Mouse (Mus musculus) urinary bladder, postnatal 14 days (tissue): Measurements from ENCODE around the gene Sesn1.
"Not testable (repeated sequence)": the region's sequence is repeated elsewhere in the genome, so short reads cannot be mapped to it uniquely, and the experiment has no call there.

Experiments used
- DNase-seq: peaks from one replicate; pipeline ENCODE4 v3.0.0; 2021; ENCODE audit warnings: low spot score

The Sesn1 gene

DNA sequence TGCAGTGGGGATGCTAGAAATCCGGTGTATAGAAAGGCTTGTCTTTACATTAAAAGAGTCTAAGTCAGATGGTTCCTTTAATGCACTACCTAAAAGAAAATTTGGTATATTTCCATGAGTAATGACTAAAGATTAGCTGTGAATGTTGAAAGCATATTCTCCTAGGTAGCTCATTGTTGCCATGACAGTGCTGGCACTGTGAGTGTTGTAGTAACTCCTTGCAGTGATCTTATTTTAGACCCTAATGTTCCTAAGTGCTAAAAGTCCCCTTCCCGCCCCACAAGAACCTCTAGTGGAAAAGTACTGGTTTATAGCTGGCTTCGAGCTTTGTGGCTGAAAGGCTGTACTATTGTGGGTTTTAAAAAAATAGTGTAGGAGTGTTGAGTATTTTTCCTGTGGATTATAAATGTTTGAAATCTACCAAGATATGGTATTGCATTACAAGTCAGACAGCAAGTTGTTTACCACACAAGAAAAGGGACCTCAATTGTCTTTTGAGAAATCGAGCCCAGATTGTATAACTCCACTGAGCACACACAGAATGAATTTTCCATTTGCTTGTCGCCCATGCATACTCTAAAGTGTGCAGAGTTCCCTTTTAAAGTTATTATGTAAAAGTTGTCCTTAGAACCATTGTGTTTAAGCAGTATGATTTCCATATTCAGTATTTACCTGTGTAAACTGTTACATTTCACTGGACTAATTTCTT, 13.0 kb downstream of the Sesn1 start:
- no peak for DNase-seq

DNA sequence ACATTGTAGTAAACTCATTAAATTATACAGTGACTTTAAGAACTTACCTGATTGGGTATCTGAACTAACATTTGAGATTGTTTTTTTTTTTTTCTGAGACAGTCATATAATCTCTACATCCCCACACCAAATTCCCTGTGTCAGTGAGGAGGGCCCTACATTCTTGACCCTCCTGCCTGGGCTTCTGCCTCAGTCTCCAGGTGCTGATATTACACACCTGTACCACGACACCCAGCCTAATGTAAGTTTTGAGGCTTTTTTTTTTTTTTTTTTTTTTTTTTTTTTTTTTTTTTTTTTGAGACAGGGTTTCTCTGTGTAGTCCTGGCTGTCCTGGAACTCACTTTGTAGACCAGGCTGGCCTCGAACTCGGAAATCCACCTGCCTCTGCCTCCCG, 13.5 kb downstream of the Sesn1 start:
- not testable (repeated sequence) for DNase-seq

DNA sequence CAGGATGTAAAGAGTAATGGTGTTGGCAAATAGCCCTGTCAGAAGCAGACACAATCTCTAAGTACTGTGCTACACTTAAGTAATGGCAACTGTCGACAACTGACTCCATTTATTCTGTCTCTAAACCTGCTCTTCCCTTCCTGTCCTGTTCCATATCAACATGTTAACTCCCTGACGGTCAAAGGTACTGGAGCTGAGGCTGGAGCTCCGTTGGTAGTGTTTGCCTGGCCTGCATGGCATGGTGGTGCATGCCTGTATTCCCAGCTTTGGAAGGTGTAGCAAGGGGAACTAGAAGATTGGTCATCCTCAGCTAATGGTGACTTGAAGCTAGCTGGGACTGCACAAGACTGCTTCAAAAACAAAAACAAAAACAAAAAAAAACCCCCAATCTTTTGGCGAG, 14.2 kb downstream of the Sesn1 start:
- no peak for DNase-seq

DNA sequence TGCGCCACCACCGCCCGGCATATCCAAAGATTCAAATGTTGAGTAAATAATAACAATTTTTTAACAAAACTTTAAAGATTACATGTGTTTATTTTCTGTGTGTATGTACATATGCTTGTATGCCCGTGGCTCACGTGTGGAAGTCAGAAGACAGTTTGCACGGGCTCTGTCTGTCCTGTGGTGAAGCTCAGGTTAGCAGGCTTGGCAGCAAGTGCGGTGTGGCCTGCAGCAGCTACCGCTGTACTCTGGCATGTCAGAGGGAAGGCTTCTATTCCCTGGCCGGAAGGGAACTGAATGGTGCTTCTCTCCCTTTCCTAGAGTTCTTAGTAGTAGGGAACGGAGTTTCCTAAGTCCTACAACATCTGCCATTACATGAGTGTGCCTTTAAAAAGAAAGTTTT, 15.3 kb downstream of the Sesn1 start:
- DNase-seq: no peak

DNA sequence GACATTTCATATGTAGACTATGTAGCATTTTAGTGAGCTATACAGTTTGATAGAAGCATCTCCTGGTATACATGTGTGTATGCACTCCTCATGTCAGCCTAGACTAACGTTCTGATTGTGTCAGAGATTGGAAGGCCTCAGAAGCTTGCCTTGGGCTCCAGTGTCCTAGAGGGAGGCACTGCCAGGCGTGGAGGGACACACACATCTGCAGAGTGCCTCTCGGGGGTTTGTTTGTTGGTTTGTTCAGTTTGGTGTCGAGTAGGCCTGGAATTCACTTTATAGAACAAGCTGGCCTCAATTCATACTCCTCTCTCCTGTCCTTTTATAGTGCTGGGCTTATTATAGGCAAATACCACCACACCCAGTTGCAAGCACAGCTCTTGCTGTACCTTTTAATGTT, 16.3 kb downstream of the Sesn1 start:
- DNase-seq: no peak

DNA sequence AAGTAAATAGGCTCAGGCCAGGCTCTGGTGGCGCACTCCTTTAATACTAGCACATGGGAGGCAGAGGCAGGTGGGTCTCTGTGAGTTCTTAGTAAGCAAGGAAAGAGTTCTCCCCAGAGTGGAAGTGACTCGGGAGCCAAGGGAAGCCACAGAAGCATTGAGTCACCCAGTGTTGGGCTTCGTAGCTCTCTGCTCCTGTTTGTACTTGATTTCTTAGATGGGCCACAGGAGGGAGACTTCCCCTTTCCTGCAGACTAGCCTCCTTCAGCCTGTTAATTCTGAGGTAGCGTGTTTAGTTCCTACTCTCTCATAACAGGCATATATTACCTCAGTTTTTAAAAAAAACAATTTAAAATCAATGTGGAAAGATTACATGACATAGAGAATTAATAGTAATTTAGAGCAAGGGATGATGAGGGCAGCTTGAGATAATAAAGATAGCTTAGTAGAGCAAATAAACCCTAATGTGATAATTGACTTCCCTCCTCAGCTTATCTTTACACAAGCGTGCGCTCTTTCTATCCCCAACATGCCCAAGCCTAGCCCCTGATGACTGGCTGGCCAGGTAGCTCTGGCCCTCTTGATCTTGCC, 16.9 kb downstream of the Sesn1 start:
- DNase-seq: no peak

DNA sequence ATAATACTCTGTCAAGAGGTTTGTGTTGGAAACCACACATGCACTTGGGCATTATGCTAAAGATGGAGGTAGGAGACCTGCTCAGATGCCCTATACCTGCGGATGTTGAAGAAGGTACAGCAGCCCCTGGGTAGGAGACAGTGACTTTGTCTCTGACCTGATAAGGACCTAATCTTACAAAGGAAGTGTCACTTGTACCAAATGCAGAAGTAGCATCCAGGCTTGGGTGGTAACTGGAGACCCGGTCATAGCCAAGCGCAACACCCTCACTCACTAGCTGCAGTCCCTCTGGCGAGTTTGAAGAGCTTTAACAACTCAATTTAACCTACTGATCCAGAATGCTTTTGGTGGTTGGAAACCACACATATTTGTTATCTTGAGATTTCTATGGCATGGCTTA, 18.0 kb downstream of the Sesn1 start:
- DNase-seq: no peak

DNA sequence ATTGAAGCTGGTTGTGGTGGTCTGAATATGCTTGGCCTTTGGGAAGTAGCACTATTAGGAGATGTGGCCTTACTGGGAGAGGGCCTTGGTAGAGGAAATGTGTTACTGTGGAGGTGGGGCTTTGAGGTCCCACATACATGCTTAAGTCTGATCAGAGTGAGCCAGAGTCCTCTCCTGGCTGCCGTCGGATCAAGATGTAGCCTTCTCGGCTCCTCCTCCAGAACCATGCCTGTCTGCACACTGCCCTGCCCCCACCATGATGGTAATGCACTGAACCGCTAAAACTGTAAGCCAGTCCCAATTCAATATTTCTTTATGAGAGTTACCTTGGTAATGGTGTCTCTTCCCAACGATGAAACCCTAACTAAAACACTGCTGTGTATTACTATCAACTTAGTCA, 19.5 kb downstream of the Sesn1 start:
- no peak for DNase-seq

DNA sequence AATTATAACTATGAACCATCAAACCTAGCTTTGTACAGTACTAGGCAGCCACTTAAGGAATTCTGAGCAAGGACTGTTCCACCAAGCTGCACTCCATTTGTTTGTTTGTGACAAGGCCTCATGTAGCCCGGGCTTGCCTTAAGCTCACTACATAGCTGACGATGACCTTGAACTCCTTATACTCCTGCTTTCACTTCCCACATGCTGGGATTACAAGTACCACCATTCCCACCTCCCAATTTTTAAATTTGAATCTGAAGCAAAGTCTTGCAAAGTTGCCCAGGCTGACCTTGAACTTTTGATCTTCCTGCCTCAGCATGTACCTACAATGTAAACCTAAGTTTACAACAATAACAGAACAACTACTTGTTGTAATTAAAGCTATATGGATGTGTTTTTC, 20.2 kb downstream of the Sesn1 start:
- DNase-seq: no peak

DNA sequence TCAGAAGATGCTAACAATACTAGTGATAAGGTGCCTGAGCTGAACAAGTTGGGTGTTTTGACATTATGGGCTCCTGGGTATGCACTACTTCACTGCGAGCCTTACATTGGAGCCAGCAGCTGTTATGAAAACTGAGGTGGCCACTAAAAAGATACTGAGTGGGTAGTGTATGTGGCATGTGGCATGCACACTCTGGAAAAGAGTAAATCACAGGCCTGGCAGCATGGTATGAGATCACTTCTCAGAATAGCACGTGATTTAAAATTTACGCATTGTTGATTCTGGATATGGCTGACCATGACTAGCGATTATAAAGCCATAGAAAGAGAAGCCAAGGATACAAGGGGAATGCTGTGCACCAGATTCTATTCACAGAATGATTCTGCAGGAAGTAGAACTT, 20.7 kb downstream of the Sesn1 start:
- DNase-seq: no peak

DNA sequence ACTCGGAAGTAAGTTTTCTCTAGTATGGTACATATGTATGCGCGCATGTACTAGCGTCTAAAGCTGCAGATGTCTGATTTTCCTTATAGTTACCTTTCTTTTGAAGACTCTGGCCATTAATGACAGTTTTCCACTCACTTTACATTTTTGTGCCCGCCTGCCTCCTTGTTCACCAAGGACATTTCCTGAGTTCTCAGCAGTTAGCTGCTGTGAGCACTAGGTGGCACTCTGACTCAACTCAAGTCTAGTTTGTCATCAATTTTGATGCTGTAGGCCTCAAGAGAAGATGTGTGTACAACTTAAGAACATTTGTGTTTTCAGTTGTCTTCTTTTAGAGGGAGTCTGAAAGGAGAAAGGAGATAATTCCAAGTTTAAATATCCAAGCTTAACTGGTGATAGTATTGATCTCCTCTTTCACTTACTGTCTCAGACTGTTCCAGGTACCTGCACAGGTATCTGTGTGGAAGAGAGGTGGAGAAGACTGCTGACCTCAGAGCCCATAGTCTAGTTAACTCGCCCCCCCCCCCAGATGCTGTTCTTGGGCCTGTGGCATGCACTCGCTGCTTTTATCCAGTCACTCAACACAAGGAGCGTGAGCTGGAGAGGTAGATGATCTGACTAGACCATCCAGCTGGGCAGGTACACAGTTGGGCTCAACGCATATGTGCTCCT, 21.3 kb downstream of the Sesn1 start:
- peak; percentile 70 for DNase-seq

DNA sequence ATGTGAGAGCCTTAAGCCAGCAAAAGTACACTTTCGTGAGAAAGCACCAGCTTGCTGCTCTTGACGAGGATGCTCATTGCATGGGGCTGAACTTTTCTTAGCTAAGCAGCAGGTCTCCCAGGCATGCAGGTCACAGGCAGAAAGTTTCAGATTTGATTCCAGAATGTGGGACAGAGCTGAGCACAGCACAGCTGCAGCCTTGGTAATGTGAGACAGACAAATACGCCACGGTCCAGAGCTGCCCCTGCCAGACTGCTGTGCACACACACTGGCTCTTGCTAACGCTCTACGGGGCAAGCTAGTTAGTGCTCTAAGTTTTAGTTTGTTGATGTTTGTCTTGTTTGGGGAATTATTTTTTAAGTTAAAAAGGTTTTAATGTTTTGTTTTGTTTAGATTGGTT, 22.5 kb downstream of the Sesn1 start:
- no peak for DNase-seq

DNA sequence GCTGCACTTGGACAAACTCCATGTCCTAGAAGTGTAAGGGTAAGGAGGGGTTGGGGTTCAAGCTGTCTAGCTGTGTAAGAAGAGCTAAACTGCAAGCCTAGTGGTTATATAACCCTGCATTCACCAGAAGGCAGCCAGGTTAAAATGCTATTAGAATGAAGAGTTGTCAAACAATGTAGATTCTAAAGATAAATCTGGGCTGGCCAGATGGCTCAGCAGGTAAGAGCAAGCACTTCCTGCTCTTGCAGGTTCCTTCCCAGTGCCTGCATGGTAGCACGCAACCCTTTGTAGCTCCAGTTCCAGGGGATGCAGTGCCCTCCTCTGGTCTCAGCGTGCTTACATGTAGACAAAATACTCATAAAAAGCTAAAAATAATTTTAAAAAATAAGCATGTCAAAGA, 24.4 kb downstream of the Sesn1 start:
- DNase-seq: no peak

DNA sequence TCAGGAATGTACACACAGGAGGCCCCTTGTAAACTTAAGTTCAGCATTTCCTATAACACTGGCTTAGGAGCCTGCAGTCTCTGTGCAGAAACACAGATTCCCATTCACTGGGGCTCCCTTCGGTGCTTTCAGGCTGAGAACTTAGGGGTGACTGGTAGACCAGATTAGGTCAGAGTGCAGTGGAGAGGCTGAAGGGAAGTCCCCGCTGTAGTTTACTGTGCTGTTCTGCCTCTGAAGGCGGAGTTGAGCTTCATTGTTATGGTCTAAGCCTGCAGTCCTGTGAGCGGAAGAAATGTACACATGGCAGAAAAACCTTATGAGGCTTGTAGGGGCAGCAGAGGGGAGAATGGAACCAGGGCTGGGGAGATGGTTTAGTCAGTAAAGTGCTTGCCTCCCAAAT, 29.2 kb downstream of the Sesn1 start:
- no peak for DNase-seq

DNA sequence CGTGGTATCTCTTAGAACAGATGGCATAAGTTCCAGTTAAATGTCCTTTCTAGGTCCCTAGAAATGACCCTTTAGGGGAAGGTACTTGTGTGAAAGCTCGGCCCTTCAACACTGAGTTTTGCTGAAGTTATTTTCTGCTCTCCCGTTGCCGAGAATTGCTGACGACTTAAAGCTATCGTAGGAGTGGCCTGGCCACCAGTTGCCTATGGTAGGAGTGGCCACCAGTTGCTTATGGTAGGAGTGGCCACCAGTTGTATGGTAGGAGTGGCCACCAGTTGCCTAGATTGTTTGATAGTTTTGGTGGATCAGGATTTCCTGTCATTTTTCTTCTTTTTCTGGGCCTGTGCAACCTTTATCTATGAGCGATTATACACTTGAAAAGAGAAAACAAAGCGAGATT, 38.0 kb downstream of the Sesn1 start:
- no peak for DNase-seq

DNA sequence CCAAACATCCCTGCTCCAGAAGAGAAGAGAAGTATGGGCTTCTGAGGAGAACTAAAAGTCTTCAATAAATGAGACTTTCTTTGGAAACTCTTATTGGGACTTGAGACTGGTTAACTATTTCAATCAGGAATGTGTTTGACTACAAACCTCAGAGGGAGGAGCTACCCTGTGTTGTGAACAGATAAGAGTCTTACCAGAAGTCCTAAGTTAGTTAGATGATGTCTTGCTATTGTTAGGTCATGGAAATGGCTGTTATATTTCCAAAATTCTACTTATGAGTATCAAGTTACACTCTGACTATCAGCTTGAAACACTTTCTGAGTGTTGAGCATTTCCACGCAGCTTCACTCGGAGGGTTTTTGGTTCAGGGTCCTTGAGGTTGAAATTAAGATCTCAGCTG, 39.0 kb downstream of the Sesn1 start:
- no peak for DNase-seq

DNA sequence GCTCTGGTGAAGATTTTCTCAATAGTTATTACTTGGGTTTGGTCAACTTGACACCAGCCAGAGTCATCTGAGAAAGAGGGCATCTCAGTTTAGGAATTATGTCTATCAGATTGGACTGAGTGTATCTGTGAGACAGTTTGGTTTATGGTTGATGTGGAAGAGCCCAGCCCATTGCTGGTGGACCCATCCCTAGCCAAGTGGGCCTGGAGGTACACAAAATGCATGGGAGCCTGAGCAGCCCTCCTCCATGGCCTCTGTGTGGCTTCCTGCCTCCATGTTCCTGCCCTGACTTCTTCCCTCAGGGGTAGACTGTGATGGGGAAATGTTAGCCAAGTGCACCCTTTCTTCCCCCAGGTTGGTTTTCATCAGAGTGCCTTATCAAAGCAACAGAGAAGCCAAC, 50.1 kb downstream of the Sesn1 start:
- DNase-seq: no peak

DNA sequence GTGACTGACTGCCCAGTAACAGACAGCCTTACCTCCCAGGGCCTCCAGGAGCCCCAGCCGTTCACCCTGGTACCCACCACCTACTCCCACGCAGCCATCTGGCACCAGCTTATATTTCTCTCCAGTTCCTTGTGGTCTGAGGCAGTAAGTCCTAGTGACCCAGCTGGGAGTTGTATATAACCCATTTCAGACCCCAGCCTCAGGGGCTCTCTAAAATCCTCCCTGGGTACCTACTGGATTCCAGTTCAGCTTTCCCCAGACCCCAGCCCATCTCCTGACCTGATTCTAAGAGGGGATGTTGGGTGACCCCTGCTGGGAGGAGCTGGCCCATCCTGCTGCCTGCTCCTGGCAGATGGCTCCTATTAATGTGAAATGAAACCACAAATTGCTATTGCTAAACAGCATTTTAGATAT, 50.5 kb downstream of the Sesn1 start:
- no peak for DNase-seq

DNA sequence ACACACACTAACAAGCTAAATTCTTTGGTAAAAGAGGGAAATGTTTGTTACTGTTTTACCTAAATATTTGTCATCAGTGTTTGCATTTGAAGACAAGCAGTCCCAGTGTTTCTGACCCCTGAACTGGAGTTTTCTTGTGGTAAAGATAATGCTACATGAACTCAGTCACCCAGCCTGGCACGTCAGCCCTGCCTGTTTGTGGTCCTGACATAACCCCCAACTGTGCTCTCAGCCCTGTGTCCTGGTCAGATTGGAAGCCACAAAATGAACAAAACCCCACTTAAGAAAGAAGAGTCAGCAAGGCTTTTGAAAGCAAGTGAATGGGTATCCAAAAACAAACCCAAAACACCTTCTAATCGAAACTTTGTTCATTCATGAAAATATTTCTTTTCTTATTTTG, 53.3 kb downstream of the Sesn1 start:
- no peak for DNase-seq

DNA sequence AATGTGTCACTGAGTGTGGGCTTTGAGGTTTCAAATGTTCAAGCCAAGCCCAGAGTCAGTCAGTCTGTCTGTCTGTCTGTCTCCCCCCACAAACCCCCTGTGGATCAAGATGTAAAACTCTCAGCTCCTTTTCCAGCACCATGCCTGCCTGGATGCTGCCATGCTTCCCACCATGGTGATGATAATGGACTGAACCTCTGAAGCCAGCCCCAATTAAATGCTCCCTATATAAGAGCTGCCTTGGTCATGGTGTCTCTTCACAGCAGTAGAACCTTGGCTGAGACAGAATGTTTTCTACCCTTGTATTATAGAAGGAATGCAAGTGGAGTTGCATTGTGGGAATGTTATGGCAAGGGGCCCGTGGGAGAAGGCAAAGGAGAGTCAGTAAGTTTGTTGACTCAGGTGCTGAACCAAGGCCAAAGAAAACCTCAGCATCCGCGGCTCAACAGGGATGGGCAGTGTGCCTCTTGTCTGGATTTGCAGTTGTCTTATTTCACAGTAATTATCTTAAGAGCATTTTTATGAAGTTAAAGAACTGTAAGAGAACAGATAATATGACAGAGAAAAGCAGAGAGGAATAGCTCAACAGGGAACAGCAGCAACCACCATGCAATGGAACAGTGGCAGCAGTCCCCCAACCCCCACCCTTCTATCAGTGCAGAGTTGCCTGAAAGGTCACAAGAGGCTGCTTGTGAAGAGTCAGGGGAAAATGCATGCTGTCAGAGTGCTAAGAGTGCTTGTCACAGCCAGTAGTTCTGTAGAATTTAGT, 56.5 kb downstream of the Sesn1 start:
- DNase-seq: peak; percentile 61

DNA sequence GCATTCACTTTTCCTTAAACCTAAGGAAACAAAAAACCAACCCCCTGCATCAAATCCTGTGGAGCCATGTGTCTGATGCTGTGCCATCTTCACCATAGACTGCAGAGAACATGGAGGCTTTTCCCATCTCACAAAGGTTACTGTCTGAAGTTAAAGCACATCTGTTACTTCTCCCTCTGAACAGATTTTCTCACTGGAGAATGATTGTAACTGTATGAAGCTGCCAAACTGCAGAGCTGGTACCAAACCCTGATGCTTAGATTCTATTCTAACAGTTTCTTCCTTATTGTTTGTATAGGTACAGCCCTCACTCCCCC, 57.1 kb downstream of the Sesn1 start:
- no peak for DNase-seq

DNA sequence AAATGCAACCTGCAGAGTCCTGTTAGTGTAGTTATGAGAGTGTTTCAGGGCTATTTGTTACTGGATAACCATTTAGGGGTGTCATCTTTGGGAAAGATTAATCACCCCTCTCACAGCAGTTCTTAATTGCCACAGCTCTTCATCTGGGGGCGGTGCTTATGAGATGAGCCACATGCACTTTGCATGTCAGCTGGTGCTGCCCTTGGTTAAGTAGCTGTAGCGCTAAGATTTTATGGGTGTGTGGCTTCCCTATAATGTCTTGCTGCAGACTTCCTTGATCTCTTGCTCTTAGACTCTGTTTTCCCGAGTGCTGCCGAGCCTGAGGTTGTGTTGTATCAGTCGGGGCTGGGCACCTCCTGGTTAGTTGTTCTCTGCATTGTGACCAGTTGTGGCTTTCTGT, 58.2 kb downstream of the Sesn1 start:
- no peak for DNase-seq

DNA sequence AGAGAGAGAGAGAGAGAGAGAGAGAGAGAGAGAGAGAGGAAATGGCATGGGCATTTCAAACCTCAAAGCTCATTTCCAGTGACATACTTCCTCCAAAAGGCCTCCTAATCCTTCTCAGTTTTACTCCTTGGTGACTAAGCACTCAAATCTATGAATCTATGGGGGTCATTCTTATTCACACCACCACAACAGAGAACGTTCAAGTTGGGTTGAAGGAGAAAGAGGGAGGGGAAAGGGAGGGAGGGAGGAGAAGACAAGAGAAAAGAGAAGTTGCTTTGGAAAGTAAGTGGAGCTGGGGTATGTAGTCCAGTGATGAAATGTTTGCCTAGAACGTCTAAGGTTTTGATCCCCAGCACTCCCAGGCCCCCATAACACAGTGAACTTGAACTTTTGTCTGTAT, 60.4 kb downstream of the Sesn1 start:
- DNase-seq: no peak
